Mouse (Mus musculus) lung, embryonic 15.5 days (tissue): ENCODE results near the gene Gm47841. TPM values are rescaled to one million over a fixed set of nuclear protein-coding genes. Genes with fewer than 3 reads are reported as not detected.

Source experiments
- ATAC-seq: fragments of 200-750 bp; cut with Nextera tagmentation; 2 replicates; pipeline ENCODE4 v1.8.0; 2017; ENCODE audit warnings: moderate number of reproducible peaks, borderline replicate concordance; ENCODE audit not compliant: low FRiP score, low TSS enrichment; ENCODE audit errors: extremely low read depth
- H3K27ac ChIP-seq: fragments of 300-500 bp; sonication (generic); 2 replicates; pipeline ENCODE4 v1.5.1; 2015; ENCODE audit warnings: moderate library complexity, mild to moderate bottlenecking, inconsistent platforms
- H3K27me3 ChIP-seq: fragments of 300-500 bp; sonication (generic); 2 replicates; pipeline ENCODE4 v1.6.1; 2015; ENCODE audit warnings: inconsistent platforms
- H3K36me3 ChIP-seq: fragments of 300-500 bp; sonication (generic); 2 replicates; pipeline ENCODE4 v1.6.1; 2015; ENCODE audit warnings: inconsistent platforms
- H3K4me1 ChIP-seq: fragments of 300-500 bp; sonication (generic); 2 replicates; pipeline ENCODE4 v1.6.1; 2015; ENCODE audit warnings: inconsistent platforms
- H3K4me2 ChIP-seq: fragments of 300-500 bp; sonication (generic); 2 replicates; pipeline ENCODE4 v1.6.1; 2015; ENCODE audit warnings: inconsistent platforms, mild to moderate bottlenecking, moderate library complexity
- H3K4me3 ChIP-seq: fragments of 300-500 bp; sonication (generic); 2 replicates; pipeline ENCODE4 v1.5.1; 2015; ENCODE audit warnings: mild to moderate bottlenecking, inconsistent platforms
- H3K9ac ChIP-seq: fragments of 300-500 bp; sonication (generic); 2 replicates; pipeline ENCODE4 v1.6.1; 2015; ENCODE audit warnings: inconsistent platforms
- H3K9me3 ChIP-seq: fragments of 300-500 bp; sonication (generic); 2 replicates; pipeline ENCODE4 v1.6.1; 2016; ENCODE audit warnings: inconsistent platforms
- WGBS: fragments of 180-500 bp; shearing (Covaris S2); methylation state at CpG from one replicate; pipeline ENCODE4 v1.1.7; 2015; 5-methylcytosine and 5-hydroxymethylcytosine counted together
- polyA plus RNA-seq: library from polyadenylated mRNA; unstranded; fragments of >200 nt; fragmentation: Nextera tagmentation; extraction: Ambion mirVana; gene quantifications from 2 replicates; pipeline ENCODE4 v1.2.1, GENCODE M21; 2015

Gene Gm47841
- polyA plus RNA-seq, 1 experiment from 2014 or later: 0.19 TPM

- Histone ChIP-seq H3K4me3 (peak overlapping the region; percentile 37), H3K4me1 (peaks cover 23% of the 10 kb centered on the region), H3K9me3 (no peaks in the 10 kb centered on the region), H3K27me3 (peaks cover 78% of the 10 kb centered on the region), H3K36me3 (peaks cover 2% of the 10 kb centered on the region; the same call in 1 of the 2 replicates), H3K4me2 (peak overlapping the region; percentile 71), H3K9ac (no peak overlapping the region), H3K27ac (no peak overlapping the region)
- WGBS: 19% methylated on average over 49 of the region's 65 CpGs
- no peak for ATAC-seq
These were observed 6.7 kb upstream of the Gm47841 start for GRCm38 (mm10) chr15:101053832-101054459.

GRCm38 (mm10) chr15:101052560-101053501, 5.6 kb upstream of the Gm47841 start:
- Histone ChIP-seq H3K4me3 (peak overlapping the region; percentile 37), H3K36me3 (peaks cover 2% of the 10 kb centered on the region; the same call in 1 of the 2 replicates), H3K27ac (no peak overlapping the region), H3K4me2 (peak overlapping the region; percentile 71), H3K9ac (no peak overlapping the region), H3K27me3 (peaks cover 90% of the 10 kb centered on the region), H3K9me3 (no peaks in the 10 kb centered on the region), H3K4me1 (peaks cover 23% of the 10 kb centered on the region)
- 26% methylated on average over 113 of the region's 120 CpGs for WGBS
- ATAC-seq: peak; percentile 30; the same call in 1 of the 2 replicates

- Histone ChIP-seq H3K9ac (no peak overlapping the region), H3K27ac (no peak overlapping the region), H3K36me3 (peaks cover 2% of the 10 kb centered on the region; the same call in 1 of the 2 replicates), H3K27me3 (peaks cover 95% of the 10 kb centered on the region), H3K9me3 (no peaks in the 10 kb centered on the region), H3K4me1 (peaks cover 30% of the 10 kb centered on the region), H3K4me3 (no peak overlapping the region), H3K4me2 (no peak overlapping the region)
- 60% methylated on average over 10 of the region's 10 CpGs for WGBS
- no peak for ATAC-seq
These were observed 4.7 kb upstream of the Gm47841 start for GRCm38 (mm10) chr15:101051869-101052268.

DNA sequence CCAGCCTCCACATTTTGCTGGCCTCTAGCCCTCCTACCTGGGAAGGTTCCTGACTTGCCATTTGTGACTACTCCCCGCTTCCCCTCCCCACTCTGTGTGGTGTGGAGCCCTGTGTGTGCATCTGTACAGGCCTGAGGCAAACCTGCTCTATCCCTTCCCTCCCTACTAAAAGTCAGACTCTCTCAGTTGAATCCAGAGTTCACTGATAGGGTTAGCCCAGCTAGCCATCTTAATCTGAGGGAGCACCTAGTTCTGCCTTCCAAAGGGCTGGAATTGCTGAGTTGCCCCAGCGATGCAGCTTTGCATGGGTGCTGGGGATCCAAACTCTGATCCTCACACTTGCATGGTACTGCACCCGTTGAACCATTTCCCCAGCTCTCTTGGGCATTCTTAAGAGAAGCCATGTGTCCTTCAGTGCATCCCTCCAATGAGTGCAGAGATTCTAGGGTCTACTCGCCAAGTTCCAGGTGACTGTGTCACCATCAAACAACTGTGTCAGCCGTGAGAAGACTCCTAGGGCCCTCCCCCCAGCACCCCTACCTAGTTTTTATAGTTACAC, 1.2 kb upstream of the Gm47841 start:
- H3K9me3 ChIP-seq: no peaks in the 10 kb centered on the region
- no peak overlapping the region for H3K27ac ChIP-seq
- no peak overlapping the region for H3K4me3 ChIP-seq
- peaks cover 33% of the 10 kb centered on the region for H3K4me1 ChIP-seq
- no peak overlapping the region for H3K9ac ChIP-seq
- no peak overlapping the region for H3K4me2 ChIP-seq
- H3K27me3 ChIP-seq: peaks cover 98% of the 10 kb centered on the region
- peaks cover 2% of the 10 kb centered on the region; the same call in 1 of the 2 replicates for H3K36me3 ChIP-seq
- WGBS: 51% methylated on average over 5 of the region's 5 CpGs
- no peak for ATAC-seq

- WGBS: under 1% methylated on average over 62 of the region's 77 CpGs
- H3K27me3 ChIP-seq: peaks cover 95% of the 10 kb centered on the region
These were observed 537 bp downstream of the Gm47841 start for GRCm38 (mm10) chr15:101046527-101047193.

DNA sequence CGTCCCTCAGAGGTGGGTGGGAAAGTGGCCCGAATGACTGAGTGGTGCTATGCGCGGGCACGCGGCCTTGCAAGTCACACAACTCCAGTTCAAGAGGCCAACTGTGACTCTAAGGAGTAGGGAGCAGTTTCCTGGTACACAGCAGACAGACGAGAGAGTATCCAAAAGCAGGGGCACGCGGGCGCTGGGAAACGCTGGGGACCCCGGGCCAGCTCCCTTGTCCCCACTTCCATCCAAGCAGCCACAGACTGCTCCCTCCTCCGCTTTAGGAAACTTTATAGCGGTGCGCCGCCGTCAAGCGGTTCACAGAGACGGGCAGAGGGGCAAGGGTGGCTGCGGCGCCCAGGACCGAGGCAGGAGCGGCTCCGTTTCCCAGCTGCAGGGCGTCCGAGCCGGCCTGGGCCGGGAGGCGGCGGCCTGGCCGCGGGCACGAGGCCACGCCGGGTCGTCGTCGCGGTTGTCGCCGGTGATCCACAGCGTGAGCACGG, 1.1 kb downstream of the Gm47841 start:
- 3% methylated on average over 43 of the region's 43 CpGs for WGBS
- Histone ChIP-seq H3K4me3 (peak overlapping the region; percentile 46), H3K27me3 (peaks cover 94% of the 10 kb centered on the region), H3K27ac (no peak overlapping the region), H3K36me3 (no peaks in the 10 kb centered on the region; the same call in 1 of the 2 replicates), H3K9me3 (no peaks in the 10 kb centered on the region), H3K4me2 (peak overlapping the region; percentile 97), H3K4me1 (peaks cover 19% of the 10 kb centered on the region), H3K9ac (peak overlapping the region; percentile 25)
- 0 out of 2 replicates have a peak, but pooled peaks have one; percentile 3 for ATAC-seq

More at GRCm38 (mm10) chr15:101046527-101047193, 537 bp downstream of the Gm47841 start:
- Histone ChIP-seq H3K4me1 (peaks cover 19% of the 10 kb centered on the region), H3K36me3 (no peaks in the 10 kb centered on the region; the same call in 1 of the 2 replicates), H3K9me3 (no peaks in the 10 kb centered on the region), H3K4me3 (peak overlapping the region; percentile 46), H3K4me2 (peak overlapping the region; percentile 97), H3K27ac (no peak overlapping the region), H3K9ac (peak overlapping the region; percentile 25)
- ATAC-seq: peak; percentile 36

GRCm38 (mm10) chr15:101044531-101044930, 2.7 kb downstream of the Gm47841 start:
- WGBS: 30% methylated on average over 6 of the region's 6 CpGs
- no peaks in the 10 kb centered on the region for H3K9me3 ChIP-seq
- no peak for ATAC-seq
- H3K36me3 ChIP-seq: no peaks in the 10 kb centered on the region; the same call in 1 of the 2 replicates
- H3K27ac ChIP-seq: no peak overlapping the region
- H3K27me3 ChIP-seq: peaks cover 96% of the 10 kb centered on the region
- H3K4me3 ChIP-seq: no peak overlapping the region
- peaks cover 26% of the 10 kb centered on the region for H3K4me1 ChIP-seq
- H3K4me2 ChIP-seq: no peak overlapping the region
- no peak overlapping the region for H3K9ac ChIP-seq

DNA sequence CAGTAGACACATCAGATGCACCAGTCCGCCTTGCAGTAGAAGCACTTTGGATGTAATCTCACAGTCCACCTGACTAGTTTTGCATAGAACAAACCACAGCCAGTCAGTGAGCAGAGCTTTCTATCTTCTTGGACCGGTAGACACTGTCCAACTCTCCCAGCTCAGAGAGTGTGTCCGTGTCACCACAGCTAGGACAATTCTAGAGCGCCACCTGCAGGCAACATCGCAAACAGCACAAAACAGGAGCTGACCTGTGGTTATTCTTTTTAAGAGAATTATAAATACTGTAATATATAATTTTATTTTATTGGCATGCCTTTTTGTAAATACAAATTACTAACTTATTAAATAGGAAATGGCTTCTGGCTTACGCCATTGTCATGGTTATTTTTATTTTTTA, 4.6 kb downstream of the Gm47841 start:
- Histone ChIP-seq H3K4me2 (no peak overlapping the region), H3K9ac (no peak overlapping the region), H3K27ac (no peak overlapping the region), H3K4me3 (no peak overlapping the region), H3K4me1 (peaks cover 26% of the 10 kb centered on the region), H3K27me3 (peaks cover 94% of the 10 kb centered on the region), H3K9me3 (no peaks in the 10 kb centered on the region), H3K36me3 (no peaks in the 10 kb centered on the region)
- no peak for ATAC-seq
- 23% methylated on average over 6 of the region's 6 CpGs for WGBS

GRCm38 (mm10) chr15:101041966-101042365, 5.2 kb downstream of the Gm47841 start:
- Histone ChIP-seq H3K4me3 (no peak overlapping the region), H3K4me1 (peaks cover 20% of the 10 kb centered on the region), H3K27me3 (peaks cover 88% of the 10 kb centered on the region), H3K27ac (no peak overlapping the region), H3K9me3 (no peaks in the 10 kb centered on the region), H3K4me2 (no peak overlapping the region), H3K36me3 (no peaks in the 10 kb centered on the region), H3K9ac (no peak overlapping the region)
- 54% methylated on average over 6 of the region's 6 CpGs for WGBS
- ATAC-seq: no peak

GRCm38 (mm10) chr15:101039651-101040050, 7.5 kb downstream of the Gm47841 start:
- H3K9ac ChIP-seq: no peak overlapping the region
- H3K36me3 ChIP-seq: no peaks in the 10 kb centered on the region
- H3K4me3 ChIP-seq: no peak overlapping the region
- H3K27me3 ChIP-seq: peaks cover 65% of the 10 kb centered on the region
- H3K4me1 ChIP-seq: peaks cover 7% of the 10 kb centered on the region; the same call in 1 of the 2 replicates
- no peak for ATAC-seq
- H3K4me2 ChIP-seq: no peak overlapping the region
- no peak overlapping the region for H3K27ac ChIP-seq
- 48% methylated on average over 17 of the region's 17 CpGs for WGBS
- no peaks in the 10 kb centered on the region for H3K9me3 ChIP-seq

GRCm38 (mm10) chr15:101028960-101029359, 18.2 kb downstream of the Gm47841 start:
- H3K9me3 ChIP-seq: no peaks in the 10 kb centered on the region
- peaks cover 22% of the 10 kb centered on the region for H3K27me3 ChIP-seq
- H3K4me3 ChIP-seq: no peak overlapping the region
- no peak overlapping the region for H3K9ac ChIP-seq
- no peak overlapping the region for H3K27ac ChIP-seq
- WGBS: 58% methylated on average over 2 of the region's 2 CpGs
- H3K36me3 ChIP-seq: no peaks in the 10 kb centered on the region
- ATAC-seq: no peak
- no peak overlapping the region for H3K4me2 ChIP-seq
- H3K4me1 ChIP-seq: no peaks in the 10 kb centered on the region
